Mouse (Mus musculus): ENCODE measurements around the gene Apln. TPM values are rescaled to one million over a fixed set of nuclear protein-coding genes. Genes with fewer than 3 reads are reported as not detected.

Gene Apln
- total and polyA plus RNA-seq, 2 experiments from 2014 or later: 1.3 to 9.2 TPM

DNA sequence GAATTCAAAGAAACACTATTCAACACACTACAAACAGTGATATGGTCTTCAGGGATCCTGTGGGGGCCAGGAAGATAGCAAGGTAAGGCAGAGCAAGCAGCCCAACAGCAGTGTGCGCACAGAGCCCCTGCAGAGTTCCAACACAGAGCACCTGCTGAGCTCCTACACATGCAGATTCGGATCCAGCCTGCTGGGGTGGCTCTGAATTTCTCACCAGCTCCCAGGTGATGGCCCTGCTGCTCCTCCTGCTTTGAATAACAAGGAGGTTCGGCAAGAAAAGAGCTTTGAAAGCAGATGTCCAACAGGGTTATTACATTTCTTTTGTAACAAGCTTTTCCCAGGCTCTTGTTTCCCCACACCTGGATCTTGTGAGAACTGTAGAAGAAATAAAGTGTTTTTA is 37.3 kb upstream of the Apln start:
- Histone ChIP-seq H3K4me2 (ENCODE audit: low read depth, low read length, poor library complexity, severe bottlenecking) (no peak overlapping the region), H3K36me3 (ENCODE audit: insufficient read depth, low read length) (no peaks in the 10 kb centered on the region), H3K4me3 (ENCODE audit: low read depth, low read length) (no peak overlapping the region), H3K4me1 (ENCODE audit: insufficient read depth, low read length) (no peaks in the 10 kb centered on the region), H3K9me3 (ENCODE audit: low read length) (no peaks in the 10 kb centered on the region), H3K27me3 (ENCODE audit: insufficient read depth, low read length) (peaks cover 7% of the 10 kb centered on the region; the same call in 1 of the 2 replicates), H3K9ac (replicated peaks; ENCODE audit: low read length, poor library complexity, severe bottlenecking) (no peak overlapping the region), H3K27ac (ENCODE audit: low read depth, low read length) (no peak overlapping the region)
- no peak for TF ChIP-seq CTCF (IDR thresholded peaks at IDR 0.05)
- WGBS: 22% methylated on average over 3 of the region's 3 CpGs
- no peak for ATAC-seq (ENCODE audit: low FRiP score)
- DNase-seq (ENCODE audit: low spot score): no peak

DNA sequence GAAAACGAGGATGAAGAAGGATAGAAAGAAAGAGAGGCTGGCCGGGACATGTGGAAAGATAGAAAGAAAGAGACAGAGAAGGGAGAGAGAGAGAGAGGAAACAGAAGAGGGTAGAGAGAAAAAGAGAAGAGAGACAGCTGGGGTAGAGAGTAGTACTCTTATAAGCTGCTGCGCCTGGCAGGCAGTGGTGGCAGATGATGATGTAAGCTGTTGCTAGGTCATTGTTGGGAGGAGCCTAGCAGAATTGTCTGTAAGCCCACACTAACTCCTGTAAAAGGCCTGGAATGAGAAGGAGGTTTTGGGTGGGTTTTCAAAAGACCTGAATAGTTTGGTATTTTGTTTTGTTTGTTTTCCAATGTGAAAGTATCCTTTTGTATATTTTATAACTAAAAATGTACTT is 32.2 kb upstream of the Apln start:
- H3K27ac ChIP-seq (ENCODE audit: low read depth, low read length): no peak overlapping the region
- H3K27me3 ChIP-seq (ENCODE audit: insufficient read depth, low read length): 0 out of 2 replicates have a peak, but pooled peaks cover 4% of the 10 kb centered on the region
- no peak overlapping the region for H3K4me3 ChIP-seq (ENCODE audit: low read depth, low read length)
- no peaks in the 10 kb centered on the region for H3K36me3 ChIP-seq (ENCODE audit: insufficient read depth, low read length)
- no peak overlapping the region for H3K9ac ChIP-seq (replicated peaks; ENCODE audit: low read length, poor library complexity, severe bottlenecking)
- no peak for DNase-seq (ENCODE audit: low spot score)
- no peak for ATAC-seq (ENCODE audit: low FRiP score)
- WGBS: 75% methylated on average over 3 of the region's 3 CpGs
- TF ChIP-seq CTCF (IDR thresholded peaks at IDR 0.05): no peak
- no peaks in the 10 kb centered on the region for H3K9me3 ChIP-seq (ENCODE audit: low read length)
- H3K4me1 ChIP-seq (ENCODE audit: insufficient read depth, low read length): no peaks in the 10 kb centered on the region
- no peak overlapping the region for H3K4me2 ChIP-seq (ENCODE audit: low read depth, low read length, poor library complexity, severe bottlenecking)

DNA sequence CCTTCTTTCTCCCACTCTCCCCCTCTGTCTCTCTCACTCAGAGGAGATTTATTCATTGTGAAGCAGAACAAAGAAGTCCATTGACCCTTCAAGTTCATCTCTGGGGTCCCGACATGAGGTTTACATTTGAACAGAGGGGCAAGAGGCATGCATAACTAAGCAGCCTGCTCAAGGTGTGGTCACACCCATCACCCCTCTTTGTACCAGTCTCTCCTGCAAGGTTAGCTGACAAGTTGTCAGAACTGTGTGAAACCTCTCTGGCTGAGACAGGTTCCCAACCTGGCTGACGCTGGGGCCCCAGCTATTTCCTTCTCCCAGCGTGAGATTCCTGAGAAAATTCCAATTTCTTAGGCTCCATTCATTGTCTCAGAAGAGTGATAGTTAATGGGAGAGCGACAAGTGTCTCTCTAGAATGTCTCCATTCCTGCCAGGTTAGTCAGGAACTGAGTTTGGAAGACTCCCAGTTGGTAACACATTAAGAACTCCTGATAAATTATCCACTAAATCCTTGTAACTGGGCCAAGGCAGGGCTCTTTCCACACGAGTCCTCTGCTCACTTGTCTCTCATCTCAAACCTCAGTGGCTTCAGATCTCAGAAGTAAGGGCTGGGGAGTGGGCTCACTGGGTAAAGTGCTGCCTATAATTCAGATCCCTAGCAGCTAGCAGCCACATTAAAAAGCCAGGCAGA is 29.7 kb upstream of the Apln start:
- Histone ChIP-seq H3K36me3 (ENCODE audit: insufficient read depth, low read length) (no peaks in the 10 kb centered on the region), H3K27ac (ENCODE audit: low read depth, low read length) (no peak overlapping the region), H3K4me3 (ENCODE audit: low read depth, low read length) (no peak overlapping the region), H3K4me1 (ENCODE audit: insufficient read depth, low read length) (no peaks in the 10 kb centered on the region), H3K9ac (replicated peaks; ENCODE audit: low read length, poor library complexity, severe bottlenecking) (no peak overlapping the region), H3K27me3 (ENCODE audit: insufficient read depth, low read length) (no peaks in the 10 kb centered on the region), H3K4me2 (ENCODE audit: low read depth, low read length, poor library complexity, severe bottlenecking) (no peak overlapping the region), H3K9me3 (ENCODE audit: low read length) (no peaks in the 10 kb centered on the region)
- no peak for ATAC-seq (ENCODE audit: low FRiP score)
- no peak for TF ChIP-seq CTCF (IDR thresholded peaks at IDR 0.05)
- 19% methylated on average over 5 of the region's 5 CpGs for WGBS
- no peak for DNase-seq (ENCODE audit: low spot score)

DNA sequence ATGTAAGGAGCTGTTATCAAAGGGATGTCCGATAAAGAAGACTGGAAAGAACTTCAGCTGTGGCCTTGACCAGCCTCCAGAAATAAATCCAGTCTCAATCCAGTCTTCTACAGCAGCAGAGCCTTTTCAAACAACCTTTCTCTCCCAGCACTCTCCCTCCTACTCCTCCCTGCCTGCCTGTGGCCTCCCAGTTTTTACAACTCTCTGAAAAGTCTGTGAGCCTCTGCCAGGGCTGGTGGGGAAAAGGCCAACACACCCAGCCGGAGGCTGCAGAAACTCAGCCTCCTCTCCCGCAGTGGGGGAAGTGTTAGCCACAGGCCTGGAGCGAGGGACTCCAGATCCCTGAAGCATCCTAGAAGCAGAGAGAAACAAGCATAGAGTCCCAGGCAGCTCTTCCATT is 27.8 kb upstream of the Apln start:
- Histone ChIP-seq H3K9ac (replicated peaks; ENCODE audit: low read length, poor library complexity, severe bottlenecking) (no peak overlapping the region), H3K27me3 (ENCODE audit: insufficient read depth, low read length) (no peaks in the 10 kb centered on the region), H3K27ac (ENCODE audit: low read depth, low read length) (no peak overlapping the region), H3K4me2 (ENCODE audit: low read depth, low read length, poor library complexity, severe bottlenecking) (no peak overlapping the region), H3K36me3 (ENCODE audit: insufficient read depth, low read length) (no peaks in the 10 kb centered on the region), H3K4me1 (ENCODE audit: insufficient read depth, low read length) (no peaks in the 10 kb centered on the region), H3K9me3 (ENCODE audit: low read length) (no peaks in the 10 kb centered on the region), H3K4me3 (ENCODE audit: low read depth, low read length) (no peak overlapping the region)
- no peak for ATAC-seq (ENCODE audit: low FRiP score)
- no peak for TF ChIP-seq CTCF (IDR thresholded peaks at IDR 0.05)
- no peak for DNase-seq (ENCODE audit: low spot score)
- WGBS: 72% methylated on average over 4 of the region's 4 CpGs

GRCm38 (mm10) chrX:48054186-48055015 is 19.7 kb upstream of the Apln start:
- H3K9ac ChIP-seq (replicated peaks; ENCODE audit: low read length, poor library complexity, severe bottlenecking): no peak overlapping the region
- peak; percentile 51 for TF ChIP-seq CTCF (IDR thresholded peaks at IDR 0.05)
- no peaks in the 10 kb centered on the region for H3K9me3 ChIP-seq (ENCODE audit: low read length)
- DNase-seq (ENCODE audit: low spot score) (peak; percentile 61), ATAC-seq (ENCODE audit: low FRiP score) (peak; percentile 89)
- WGBS: 32% methylated on average over 31 of the region's 31 CpGs
- peak overlapping the region; percentile 45 for H3K4me2 ChIP-seq (ENCODE audit: low read depth, low read length, poor library complexity, severe bottlenecking)
- H3K4me3 ChIP-seq (ENCODE audit: low read depth, low read length): peak overlapping the region; percentile 16; the same call in 1 of the 2 replicates
- H3K4me1 ChIP-seq (ENCODE audit: insufficient read depth, low read length): no peaks in the 10 kb centered on the region
- H3K27ac ChIP-seq (ENCODE audit: low read depth, low read length): peak overlapping the region; percentile 47; the same call in 1 of the 2 replicates
- H3K27me3 ChIP-seq (ENCODE audit: insufficient read depth, low read length): no peaks in the 10 kb centered on the region
- no peaks in the 10 kb centered on the region for H3K36me3 ChIP-seq (ENCODE audit: insufficient read depth, low read length)

DNA sequence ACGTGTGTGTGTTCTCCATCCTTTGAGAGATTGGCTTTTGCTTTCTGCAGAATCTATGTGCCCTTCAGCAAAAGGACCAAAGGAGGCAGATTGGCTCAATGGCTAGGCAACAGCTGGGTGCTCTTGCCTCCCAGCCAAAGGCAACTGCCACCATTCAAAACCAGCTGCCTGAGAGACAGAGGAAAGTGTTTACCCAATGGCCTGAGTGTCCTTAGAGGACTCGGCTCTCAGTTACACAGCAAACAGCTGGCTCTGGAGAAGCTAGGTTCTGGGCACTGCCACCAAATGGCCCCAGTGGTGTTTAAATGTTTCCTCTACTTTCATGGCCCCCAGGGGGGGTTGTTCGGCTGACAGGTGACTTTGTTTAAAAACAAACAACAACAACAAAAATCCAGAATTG is 19.1 kb upstream of the Apln start:
- H3K4me1 ChIP-seq (ENCODE audit: insufficient read depth, low read length): no peaks in the 10 kb centered on the region
- no peak overlapping the region for H3K9ac ChIP-seq (replicated peaks; ENCODE audit: low read length, poor library complexity, severe bottlenecking)
- H3K27ac ChIP-seq (ENCODE audit: low read depth, low read length): no peak overlapping the region
- peak overlapping the region; percentile 45; the same call in 1 of the 2 replicates for H3K4me2 ChIP-seq (ENCODE audit: low read depth, low read length, poor library complexity, severe bottlenecking)
- no peaks in the 10 kb centered on the region for H3K36me3 ChIP-seq (ENCODE audit: insufficient read depth, low read length)
- TF ChIP-seq CTCF (IDR thresholded peaks at IDR 0.05): no peak
- no peaks in the 10 kb centered on the region for H3K27me3 ChIP-seq (ENCODE audit: insufficient read depth, low read length)
- 49% methylated on average over 3 of the region's 3 CpGs for WGBS
- no peaks in the 10 kb centered on the region for H3K9me3 ChIP-seq (ENCODE audit: low read length)
- no peak for ATAC-seq (ENCODE audit: low FRiP score)
- no peak overlapping the region for H3K4me3 ChIP-seq (ENCODE audit: low read depth, low read length)
- no peak for DNase-seq (ENCODE audit: low spot score)

Measured in midbrain, postnatal 0 days (tissue).